Mouse (Mus musculus): ENCODE results near the gene Slc24a3. TPM values are rescaled to one million over a fixed set of nuclear protein-coding genes. Genes with fewer than 3 reads are reported as not detected.

Gene Slc24a3
- polyA plus RNA-seq, 1 experiment: 54.2 TPM

GRCm38 (mm10) chr2:145682924-145683323 lies 515.4 kb downstream of the Slc24a3 start:
- TF ChIP-seq CTCF (IDR thresholded peaks at IDR 0.05; ENCODE audit: extremely low read depth, insufficient read depth, low read length) (no peak), POLR2A (IDR thresholded peaks at IDR 0.05; ENCODE audit: extremely low read depth, insufficient read depth, low read length) (no peak)

GRCm38 (mm10) chr2:145683536-145683935 lies 516.0 kb downstream of the Slc24a3 start:
- TF ChIP-seq POLR2A (IDR thresholded peaks at IDR 0.05; ENCODE audit: extremely low read depth, insufficient read depth, low read length): no peak
- no peak for TF ChIP-seq CTCF (IDR thresholded peaks at IDR 0.05; ENCODE audit: extremely low read depth, insufficient read depth, low read length)
- no peak overlapping the region for H3K27ac ChIP-seq (ENCODE audit: insufficient read depth, low read length)
- no peak overlapping the region for H3K4me3 ChIP-seq (ENCODE audit: insufficient read depth, low read length)
- peaks cover 4% of the 10 kb centered on the region for H3K4me1 ChIP-seq (ENCODE audit: control insufficient read depth, insufficient read depth, low read length)

More at GRCm38 (mm10) chr2:145682924-145683323, 515.4 kb downstream of the Slc24a3 start:
- Histone ChIP-seq H3K27ac (ENCODE audit: insufficient read depth, low read length) (no peak overlapping the region), H3K4me1 (ENCODE audit: control insufficient read depth, insufficient read depth, low read length) (peaks cover 4% of the 10 kb centered on the region), H3K4me3 (ENCODE audit: insufficient read depth, low read length) (no peak overlapping the region)

- no peak for TF ChIP-seq CTCF (IDR thresholded peaks at IDR 0.05; ENCODE audit: extremely low read depth, insufficient read depth, low read length)
- TF ChIP-seq POLR2A (IDR thresholded peaks at IDR 0.05; ENCODE audit: extremely low read depth, insufficient read depth, low read length): no peak
- Histone ChIP-seq H3K27ac (ENCODE audit: insufficient read depth, low read length) (no peak overlapping the region), H3K4me3 (ENCODE audit: insufficient read depth, low read length) (no peak overlapping the region), H3K4me1 (ENCODE audit: control insufficient read depth, insufficient read depth, low read length) (peaks cover 4% of the 10 kb centered on the region)
These were observed 516.6 kb downstream of the Slc24a3 start for GRCm38 (mm10) chr2:145684151-145684550.

- Histone ChIP-seq H3K4me3 (ENCODE audit: insufficient read depth, low read length) (no peak overlapping the region), H3K27ac (ENCODE audit: insufficient read depth, low read length) (no peak overlapping the region), H3K4me1 (ENCODE audit: control insufficient read depth, insufficient read depth, low read length) (peaks cover 4% of the 10 kb centered on the region)
- TF ChIP-seq CTCF (IDR thresholded peaks at IDR 0.05; ENCODE audit: extremely low read depth, insufficient read depth, low read length) (no peak), POLR2A (IDR thresholded peaks at IDR 0.05; ENCODE audit: extremely low read depth, insufficient read depth, low read length) (no peak)
These were observed 517.3 kb downstream of the Slc24a3 start for GRCm38 (mm10) chr2:145684891-145685290.

GRCm38 (mm10) chr2:145686017-145686416 lies 518.5 kb downstream of the Slc24a3 start:
- TF ChIP-seq POLR2A (IDR thresholded peaks at IDR 0.05; ENCODE audit: extremely low read depth, insufficient read depth, low read length) (no peak), CTCF (IDR thresholded peaks at IDR 0.05; ENCODE audit: extremely low read depth, insufficient read depth, low read length) (no peak)

GRCm38 (mm10) chr2:145691367-145692009 lies 523.9 kb downstream of the Slc24a3 start:
- no peak overlapping the region for H3K4me3 ChIP-seq (ENCODE audit: insufficient read depth, low read length)
- no peak for TF ChIP-seq POLR2A (IDR thresholded peaks at IDR 0.05; ENCODE audit: extremely low read depth, insufficient read depth, low read length)
- H3K27ac ChIP-seq (ENCODE audit: insufficient read depth, low read length): no peak overlapping the region
- no peaks in the 10 kb centered on the region for H3K4me1 ChIP-seq (ENCODE audit: control insufficient read depth, insufficient read depth, low read length)

More at GRCm38 (mm10) chr2:145686017-145686416, 518.5 kb downstream of the Slc24a3 start:
- no peak overlapping the region for H3K27ac ChIP-seq (ENCODE audit: insufficient read depth, low read length)
- H3K4me3 ChIP-seq (ENCODE audit: insufficient read depth, low read length): no peak overlapping the region
- peaks cover 4% of the 10 kb centered on the region for H3K4me1 ChIP-seq (ENCODE audit: control insufficient read depth, insufficient read depth, low read length)
